Mouse (Mus musculus) lung, adult 2 months (tissue): ENCODE measurements at regions not wholly inside any gene's neighbourhood (a gene's known extent, or its start where the extent isn't known, plus 50 kb on each side); places are given as distances from the start of the nearest gene placed in this dataset.

Source experiments
- CTCF ChIP-seq: fragments of 200-500 bp; IDR thresholded peaks from 2 replicates; pipeline ENCODE4 v1.5.1; 2011; ENCODE audit warnings: mild to moderate bottlenecking, low read length, control low read depth; ENCODE audit not compliant: insufficient read depth
- POLR2A ChIP-seq: fragments of 200-500 bp; IDR thresholded peaks from 2 replicates; pipeline ENCODE4 v1.6.1; 2011; ENCODE audit warnings: low read depth, mild to moderate bottlenecking, control low read depth, low read length, borderline replicate concordance; ENCODE audit errors: extremely low read depth

DNA sequence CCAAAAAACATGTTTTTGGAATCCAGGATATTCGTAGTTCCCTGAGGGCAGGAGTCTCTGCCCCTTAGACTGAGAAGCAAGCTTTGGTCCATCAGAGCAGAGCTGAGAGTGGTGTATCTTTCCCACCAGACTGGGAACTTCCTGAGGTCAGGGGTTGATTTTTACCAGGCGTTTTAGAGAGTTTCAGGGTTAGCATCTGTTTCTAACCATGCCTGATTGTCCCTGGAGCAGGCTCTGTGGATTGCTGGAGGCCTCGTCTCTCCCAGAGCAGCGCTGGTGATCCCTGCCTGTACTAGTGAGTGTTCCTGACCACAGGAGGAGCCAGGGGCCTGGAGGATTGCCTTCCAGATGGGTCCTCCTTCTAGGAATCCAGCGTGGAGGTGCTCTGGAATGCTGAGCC, 72.8 kb upstream of the 1600014C23Rik start:
- TF ChIP-seq CTCF (no peak), POLR2A (no peak)
